Mouse (Mus musculus) gastrocnemius, postnatal 10 days (tissue): Measurements from ENCODE around the gene Cox11. TPM values are rescaled to one million over a fixed set of nuclear protein-coding genes. Genes with fewer than 3 reads are reported as not detected.

Source experiments
- DNase-seq: peaks from one replicate; pipeline ENCODE4 v3.0.0; 2021; ENCODE audit warnings: mixed read lengths
- long read RNA-seq, 2 experiments: library from polyadenylated mRNA; stranded (forward); transcript quantifications; one replicate each; pipeline ENCODE4 v2.0.0; 2021
- total RNA-seq, 2 experiments: library from RNA; stranded (reverse); gene quantifications; 2 replicates each; pipeline ENCODE4 v1.2.3; 2021

The Cox11 gene
- total RNA-seq = 10 to 100 TPM; 21.6 to 22.2 TPM
- long read RNA-seq, experiment 1, transcript Cox11-201 (4 exons, 1,224 nt) = major isoform, 37 of 41 reads
- long read RNA-seq, experiment 1, partial matches to known transcripts = 0 of 41 reads
- long read RNA-seq, experiment 1, other reads (novel, unspliced or antisense) = 4 of 41 reads
- long read RNA-seq, experiment 2, transcript Cox11-201 (4 exons, 1,224 nt) = major isoform, 31 of 32 reads
- long read RNA-seq, experiment 2, partial matches to known transcripts = 0 of 32 reads
- long read RNA-seq, experiment 2, other reads (novel, unspliced or antisense) = 1 of 32 reads

DNA sequence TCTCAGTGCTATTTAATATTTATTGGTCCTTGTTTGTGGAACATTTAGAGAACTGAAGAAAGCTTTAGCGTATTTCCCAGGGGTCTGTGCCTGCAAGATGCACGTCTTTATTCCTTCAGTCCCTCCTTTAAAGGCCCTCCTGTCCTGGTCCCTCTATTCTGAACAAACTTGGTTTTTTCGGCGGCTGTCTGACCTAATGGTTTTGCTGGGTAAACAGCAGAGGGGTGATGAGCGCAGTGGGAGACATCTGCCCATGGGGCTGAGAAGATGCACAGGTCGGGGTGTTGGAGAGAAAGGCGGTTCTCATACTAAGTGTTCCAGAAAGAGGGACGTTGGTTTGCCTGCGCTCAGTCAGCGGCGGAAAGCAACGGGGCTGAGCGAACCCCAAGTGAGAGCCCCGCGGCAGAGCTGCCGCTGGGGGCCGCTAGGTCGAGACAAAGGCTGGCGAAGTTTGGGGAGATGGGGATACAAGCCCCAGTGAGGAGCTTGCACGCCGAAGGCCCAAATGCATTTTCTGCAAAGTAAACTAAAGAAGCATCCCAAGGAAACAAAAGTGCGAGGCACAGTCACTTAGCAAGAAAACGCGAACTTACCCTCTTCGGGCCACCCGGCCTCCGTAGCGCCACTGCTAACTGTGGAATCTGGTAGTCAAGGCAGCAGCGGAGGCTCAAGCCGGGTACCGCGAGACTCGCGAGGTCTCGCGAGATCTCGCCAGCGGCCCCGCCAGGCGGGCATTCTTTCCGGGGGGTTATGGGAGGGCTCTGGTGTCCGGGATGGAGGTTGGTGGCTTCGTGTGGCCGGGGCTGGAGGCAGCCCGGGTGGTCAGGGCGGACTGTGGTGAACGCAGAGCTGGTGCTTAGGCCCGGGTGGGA, at the start of gene Cox11, which contains the start of gene Stxbp4:
Gene Cox11 (plus strand): TSS at position 734 of the 872 bp plus-strand sequence.
Gene Stxbp4 (minus strand): TSS at position 645 of the 872 bp plus-strand sequence.
- peak; percentile 94 for DNase-seq

DNA sequence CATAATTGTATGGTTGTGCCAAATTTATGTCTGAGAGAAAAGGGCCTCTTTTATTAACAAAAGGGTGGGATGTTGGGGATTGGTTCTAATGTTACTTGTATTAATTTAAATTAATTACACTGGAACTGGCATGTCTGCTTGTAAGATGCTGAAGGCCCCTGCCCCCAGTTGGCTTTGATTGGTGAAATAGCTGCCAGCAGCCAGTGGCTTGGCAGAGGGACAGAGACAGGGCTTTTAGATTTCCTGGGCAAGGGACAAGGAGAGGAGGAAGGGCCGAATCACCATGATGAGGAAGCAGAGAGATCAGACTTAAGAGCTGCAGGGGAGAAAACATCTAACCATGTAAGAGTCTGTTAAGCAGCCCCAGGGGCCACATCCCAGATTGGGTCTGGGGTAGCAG, 47.0 kb upstream of the Cox11 start:
- DNase-seq = no peak

DNA sequence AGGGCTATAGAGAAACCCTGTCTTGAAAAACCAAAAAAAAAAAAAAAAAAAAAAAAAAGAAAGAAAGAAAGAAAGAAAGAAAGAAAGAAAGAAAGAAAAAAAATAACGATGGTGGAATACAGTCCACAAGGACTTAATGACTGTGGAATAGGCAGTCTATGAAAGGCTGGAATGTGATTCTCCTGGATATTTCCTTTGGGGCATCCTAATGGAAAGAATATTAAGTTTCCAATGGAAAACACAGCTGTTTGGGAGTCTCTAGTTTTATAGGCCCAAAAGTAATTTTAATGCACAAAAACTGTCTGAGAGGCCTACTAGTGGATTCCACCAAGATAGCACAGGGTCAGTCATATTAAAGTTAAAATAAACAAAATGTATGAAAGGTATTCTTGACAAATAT, 42.1 kb upstream of the Cox11 start:
- no peak for DNase-seq

DNA sequence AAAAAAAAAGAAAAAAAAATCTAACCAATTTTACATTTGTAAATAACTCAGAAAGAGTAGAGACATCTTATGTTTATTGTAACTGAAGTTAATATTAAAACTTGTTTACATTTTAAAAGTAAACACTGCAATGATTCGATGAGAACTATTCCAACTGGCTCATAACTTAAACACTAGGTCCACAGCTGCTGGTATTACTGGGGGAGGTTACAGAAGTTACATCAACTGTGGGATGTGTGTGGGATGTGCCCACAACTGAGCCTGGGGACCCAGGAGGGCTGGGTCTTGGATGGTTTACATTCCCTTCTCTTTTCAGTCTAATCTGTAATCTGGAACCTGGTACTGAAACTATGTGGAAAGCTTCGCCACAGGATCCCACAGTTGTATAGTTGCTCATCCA, 34.9 kb upstream of the Cox11 start:
- no peak for DNase-seq

DNA sequence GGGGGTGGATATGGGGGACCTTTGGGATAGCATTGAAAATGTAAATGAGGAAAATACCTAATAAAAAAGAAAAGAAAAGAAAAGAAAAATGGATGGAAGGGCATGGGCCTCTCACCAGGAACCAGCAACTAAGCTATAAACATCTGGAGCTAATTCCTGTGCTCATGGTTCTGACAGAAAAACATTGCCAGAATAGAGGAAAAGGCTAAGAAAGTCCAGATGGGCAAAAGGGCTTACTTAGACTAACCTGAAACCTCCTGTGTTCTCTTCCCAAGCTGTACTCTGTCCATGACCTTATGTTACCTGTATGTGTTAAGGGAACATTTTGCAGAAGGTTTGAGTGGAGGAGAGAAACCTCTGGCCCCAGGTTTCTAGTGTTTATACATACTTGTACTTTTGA, 25.9 kb upstream of the Cox11 start:
- no peak for DNase-seq

DNA sequence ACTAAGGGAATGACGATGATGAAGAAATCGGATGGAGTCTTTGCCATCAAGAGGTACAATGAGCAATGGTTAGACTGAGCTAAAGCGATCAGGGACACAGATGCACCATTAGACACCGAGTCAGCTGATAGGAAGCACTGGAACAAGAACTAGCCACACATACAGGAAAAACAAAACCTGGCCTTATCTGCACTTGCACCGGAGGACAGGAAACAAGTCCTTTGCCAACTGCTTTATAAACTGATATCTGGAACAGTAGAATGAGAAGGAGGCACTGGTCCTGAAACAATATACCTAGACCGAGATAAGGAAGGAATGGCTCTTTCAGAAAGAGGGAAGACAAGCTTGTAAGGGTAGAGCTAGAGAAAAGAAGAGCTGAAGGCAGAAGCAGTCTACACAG, 23.2 kb upstream of the Cox11 start:
- no peak for DNase-seq

DNA sequence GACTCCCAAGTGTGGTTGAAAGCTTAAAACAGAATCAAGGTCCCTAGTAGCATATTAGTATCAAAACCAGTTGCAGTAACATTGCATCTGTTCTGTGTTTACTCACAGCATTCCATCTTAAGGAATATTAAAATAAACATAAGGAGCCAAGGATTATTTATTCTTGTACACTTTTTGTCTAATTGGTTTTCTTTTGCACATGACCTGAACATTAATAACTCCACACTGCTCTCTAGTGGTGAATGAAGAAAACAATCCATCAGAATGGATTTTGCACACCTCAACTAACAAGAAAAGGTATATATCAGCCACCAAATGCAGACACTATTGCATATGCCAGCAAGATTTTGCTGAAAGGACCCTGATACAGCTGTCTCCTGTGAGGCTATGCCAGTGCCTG, 21.5 kb upstream of the Cox11 start:
- DNase-seq = no peak

DNA sequence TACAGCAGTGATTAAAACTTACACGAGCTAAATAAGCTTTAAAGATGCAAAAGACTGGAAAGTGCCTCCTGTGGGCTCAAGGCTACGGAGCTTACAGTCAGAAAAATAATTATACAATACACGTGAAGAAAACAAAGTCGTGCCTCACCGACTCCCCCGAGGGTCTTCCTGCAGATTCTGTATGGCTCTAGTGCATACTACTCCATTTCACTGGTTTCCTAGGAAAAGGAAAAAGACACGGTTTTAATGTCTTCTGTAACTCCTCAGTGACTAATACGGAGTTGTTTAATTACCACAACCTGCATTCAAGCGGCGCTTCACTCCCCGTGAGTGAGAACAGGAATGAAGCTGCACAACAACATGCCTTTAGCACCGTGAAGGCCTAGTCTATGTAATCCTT, 15.9 kb upstream of the Cox11 start:
- DNase-seq = no peak

DNA sequence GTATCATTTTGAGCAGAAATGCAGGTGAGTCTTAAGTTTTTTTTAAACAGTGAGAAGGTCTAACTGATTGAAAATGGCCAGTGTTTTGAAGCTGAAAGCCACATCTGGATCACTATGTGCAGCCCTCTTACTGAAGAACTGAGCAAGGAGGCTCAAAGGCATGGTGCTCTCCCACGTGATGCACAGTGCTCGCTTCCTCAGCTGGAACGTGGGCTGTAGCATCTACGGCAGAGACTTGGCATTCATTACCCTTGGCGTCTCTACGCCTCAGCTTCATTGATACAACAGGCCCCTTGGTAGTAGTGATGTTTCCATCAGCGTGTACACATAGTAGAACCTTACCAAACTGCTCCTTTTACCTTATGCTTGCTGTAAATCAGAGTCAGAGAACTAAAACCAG, 15.5 kb upstream of the Cox11 start:
- DNase-seq = no peak

DNA sequence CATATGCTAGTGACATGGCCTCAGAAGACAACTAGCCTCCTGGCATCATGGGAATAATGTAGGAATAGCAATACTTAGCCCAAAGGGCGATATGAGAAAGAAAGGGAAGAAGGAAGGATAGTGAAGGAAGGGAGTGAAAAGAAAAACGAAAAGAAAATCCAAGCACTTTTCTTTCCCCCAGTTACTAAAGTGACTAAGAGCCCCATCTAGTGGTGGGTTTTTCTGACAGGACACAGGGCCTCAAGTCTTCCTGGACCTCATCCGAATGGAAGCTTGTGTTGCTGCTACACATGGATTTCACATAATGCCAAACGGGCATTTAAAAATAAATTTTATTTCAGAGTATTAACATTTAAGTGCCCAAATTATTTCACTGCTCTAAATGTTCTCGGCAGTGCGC, 14.5 kb upstream of the Cox11 start:
- peak; percentile 40 for DNase-seq

DNA sequence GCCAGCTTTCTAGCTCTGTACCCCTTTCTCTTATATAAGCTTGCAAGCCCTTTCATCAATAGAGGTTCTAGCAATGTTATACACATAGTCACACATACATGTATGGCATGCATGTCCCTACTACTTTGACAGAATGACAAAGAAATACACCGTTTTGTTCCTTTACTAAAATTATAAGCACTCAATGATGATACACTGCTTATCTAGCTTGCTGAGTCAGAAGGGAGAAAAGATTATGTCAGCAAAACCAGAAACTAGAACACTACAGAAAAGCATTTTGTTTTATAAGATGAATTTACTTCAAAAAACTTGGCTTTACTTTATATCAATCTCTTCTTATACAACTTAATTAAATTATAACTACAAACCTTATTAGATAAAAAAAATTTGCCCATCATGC, 12.8 kb upstream of the Cox11 start:
- no peak for DNase-seq

DNA sequence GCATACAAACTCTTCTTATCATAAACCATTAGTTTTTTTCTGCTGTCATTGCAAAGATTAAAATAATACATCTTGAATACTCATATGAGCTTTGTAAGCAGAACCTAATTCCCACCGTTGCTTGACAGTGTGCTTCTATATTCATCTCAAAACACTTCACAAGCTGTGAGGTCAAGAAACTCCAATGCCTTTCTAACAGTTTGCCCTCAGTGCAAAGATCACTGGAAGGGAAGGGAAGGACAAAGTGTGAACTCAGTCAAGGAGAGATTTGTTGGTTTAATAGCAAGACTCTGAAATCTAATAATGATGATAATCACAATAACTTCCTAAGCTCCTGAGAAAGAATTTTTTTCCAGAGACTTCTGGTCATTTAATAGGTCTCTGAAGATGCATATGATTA, 10.2 kb upstream of the Cox11 start:
- DNase-seq = no peak

DNA sequence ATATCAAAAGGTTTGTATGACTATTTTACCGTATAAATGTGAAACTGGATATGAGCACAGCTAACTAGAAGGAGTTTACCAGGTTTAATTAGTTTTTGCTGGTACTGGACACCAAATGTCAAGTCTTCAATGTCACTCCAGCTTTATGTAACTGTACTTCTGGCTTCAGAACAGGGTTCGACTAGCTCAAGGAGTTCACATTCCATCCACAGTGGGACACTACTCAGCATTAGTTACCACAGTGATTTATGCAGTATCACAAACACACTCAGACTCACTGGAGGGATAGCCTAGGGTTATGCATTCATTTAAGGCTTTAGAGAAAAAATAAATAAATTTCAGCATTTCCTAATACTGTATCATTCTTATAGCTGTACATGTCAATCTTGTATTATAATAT, 5.5 kb upstream of the Cox11 start:
- DNase-seq = no peak

DNA sequence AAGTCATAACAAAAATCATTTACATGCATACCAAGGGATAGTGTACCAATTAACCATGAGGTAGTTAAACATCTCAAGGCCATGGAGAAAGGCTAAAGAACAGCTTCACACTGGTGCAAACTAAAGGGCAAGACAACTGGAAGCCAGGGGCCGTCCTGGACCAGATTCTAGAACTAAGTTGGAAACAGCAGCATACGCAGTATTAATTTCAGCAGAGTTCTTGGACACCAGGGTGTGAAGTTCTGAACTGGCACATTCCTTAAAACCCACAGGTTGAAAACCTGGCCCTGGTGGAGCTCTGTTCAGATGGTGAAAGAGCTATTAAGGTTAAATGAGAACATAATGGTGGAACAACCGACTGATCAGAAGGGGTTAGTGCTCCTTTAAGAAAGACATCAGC, 3.3 kb upstream of the Cox11 start:
- DNase-seq = no peak

DNA sequence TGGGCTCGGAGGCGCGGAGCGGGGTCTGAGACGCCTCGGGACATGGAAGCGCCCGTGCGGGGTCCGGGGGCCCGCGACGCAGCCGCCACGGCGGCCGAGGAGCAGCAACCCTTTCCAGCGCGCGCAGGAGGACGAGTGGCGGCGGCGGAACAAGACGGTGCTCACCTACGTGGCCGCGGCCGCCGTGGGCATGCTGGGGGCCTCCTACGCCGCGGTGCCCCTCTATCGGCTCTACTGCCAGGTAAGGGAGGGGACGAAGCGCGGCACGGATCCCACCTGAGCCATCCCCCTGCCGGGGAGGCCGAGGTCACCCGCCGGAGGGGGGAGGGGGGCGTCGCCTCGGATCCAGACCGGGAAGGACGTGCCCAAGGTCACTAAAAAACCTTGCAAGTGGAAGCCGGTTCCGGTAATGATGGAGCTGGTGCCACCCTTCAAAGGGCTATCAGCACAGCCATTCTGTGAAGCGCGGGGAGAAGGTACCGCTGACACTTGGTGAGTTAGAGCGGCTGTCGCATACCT, 398 bp downstream of the Cox11 start:
- DNase-seq = no peak

DNA sequence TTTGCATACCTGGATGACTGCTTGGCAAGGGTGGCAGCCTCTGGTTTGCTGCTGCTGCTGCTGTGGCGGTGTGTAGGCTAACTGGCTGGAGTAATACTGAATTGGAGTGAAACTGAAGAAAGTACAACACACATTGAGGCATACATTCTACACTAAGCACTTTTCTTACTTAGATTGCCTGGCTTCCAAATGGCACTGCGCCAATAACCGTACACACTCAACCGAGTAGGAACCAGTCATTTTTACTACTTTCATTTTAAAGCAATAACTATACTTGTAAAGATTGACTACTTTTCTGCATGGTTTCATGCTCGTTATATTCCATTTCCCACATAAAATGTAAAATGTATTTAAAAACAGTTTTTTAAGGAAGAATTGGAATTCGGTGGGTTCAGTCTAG, 11.8 kb downstream of the Cox11 start:
- DNase-seq = no peak

DNA sequence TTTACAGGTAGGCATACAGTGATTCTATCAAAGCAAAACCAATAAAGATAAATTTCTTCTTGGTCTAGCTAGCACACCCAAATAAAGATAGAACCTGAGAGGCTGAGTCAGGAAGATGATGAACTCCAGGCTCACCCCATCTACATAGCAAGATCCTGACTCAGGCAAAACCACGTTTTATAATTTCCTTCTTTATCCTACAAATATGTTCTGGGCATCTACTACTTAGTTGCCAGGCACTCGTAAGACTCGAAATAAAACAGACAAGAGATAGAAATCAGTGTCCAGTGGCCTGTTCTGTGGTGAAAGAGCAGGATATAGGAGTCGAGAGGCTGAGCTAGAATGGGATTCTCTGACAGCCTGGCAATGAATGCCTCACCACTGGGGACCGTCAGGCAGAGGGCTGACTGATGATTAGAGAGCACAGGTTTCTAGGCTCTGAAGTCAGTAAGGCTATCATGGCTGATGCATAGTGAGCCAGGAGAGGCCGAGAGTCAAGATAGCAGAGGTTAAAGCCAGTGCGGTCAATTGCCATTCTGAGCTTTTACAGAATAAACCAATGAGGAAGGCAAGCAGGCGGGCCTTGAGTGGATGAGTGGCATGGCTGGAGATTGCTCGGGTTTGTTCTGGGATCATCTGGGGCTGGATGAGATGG, 12.4 kb downstream of the Cox11 start:
- no peak for DNase-seq

DNA sequence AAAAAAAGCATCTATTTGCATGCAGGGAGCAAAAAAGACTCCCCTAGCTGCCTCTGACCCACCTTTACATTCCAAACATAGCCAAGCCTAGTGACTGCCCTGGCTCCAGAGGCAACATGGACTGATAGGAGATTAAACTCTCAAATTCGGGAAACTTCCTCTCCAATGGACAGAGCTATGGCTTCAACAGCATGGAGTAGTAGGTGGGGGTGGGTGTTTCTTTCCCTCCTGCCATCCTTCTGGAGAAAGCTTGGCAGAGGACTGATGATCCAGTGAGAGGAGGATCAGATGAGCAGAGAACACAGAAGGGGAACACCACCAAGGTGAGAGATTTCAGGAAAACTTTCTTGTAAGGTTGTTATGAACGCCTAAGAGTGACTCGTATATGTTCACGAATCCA, 14.6 kb downstream of the Cox11 start:
- DNase-seq = no peak

DNA sequence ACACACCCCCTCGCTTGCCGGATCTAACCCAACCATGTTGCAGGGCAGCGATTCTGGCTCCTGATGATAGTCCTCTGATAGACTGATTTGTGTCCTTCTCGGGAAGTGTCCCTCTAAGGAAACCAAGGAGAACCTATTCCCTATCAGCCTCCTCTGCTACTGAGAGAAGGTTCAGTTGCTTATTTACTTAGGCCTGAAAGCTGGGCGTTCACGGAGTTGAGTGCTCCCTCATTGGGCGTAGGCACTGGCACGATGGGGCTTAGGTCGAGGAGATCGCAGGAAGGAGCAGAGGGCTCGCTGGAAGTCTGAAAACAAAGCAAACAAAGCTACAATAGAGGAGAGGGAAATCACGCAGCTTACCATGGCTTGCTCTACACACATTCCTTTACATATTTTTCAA, 19.6 kb downstream of the Cox11 start:
- DNase-seq = no peak

DNA sequence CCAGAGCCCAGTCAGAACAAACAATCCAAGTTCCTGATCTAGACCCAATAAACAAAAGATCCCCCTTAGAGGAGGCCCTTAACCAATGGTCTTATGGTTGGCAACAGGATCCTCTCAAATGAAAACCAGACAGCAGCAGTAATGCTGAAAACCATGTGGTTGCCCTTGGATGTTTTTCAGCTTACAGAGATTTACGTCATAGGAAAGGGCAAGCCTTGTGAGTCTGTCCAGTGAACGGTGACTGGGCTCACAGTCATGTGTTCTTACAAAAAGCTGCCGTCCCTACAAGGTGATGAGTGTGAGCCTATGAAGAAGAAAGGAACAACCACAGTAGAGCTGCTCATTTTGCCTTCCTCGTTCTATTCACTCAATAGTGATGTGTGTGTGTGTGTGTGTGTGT, 22.7 kb downstream of the Cox11 start:
- no peak for DNase-seq

DNA sequence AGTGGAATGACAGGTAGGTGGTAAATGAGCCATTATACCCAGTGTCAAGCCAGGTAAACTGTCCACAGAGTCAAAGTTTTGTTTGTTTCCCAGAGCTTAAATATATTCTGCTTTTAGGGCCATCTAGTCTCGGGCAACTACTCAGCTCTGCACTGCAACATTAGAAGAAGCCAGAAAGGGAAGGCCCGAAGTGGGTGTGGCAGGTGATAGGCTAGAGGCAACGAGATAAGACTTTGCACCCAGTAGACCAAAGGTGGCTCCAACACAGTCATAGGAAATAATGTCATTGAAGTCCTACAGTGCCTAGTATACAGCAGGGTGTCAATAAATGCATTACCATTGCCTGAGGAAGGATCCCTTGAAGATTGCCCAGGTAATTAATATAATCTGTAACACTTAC, 25.1 kb downstream of the Cox11 start:
- no peak for DNase-seq

DNA sequence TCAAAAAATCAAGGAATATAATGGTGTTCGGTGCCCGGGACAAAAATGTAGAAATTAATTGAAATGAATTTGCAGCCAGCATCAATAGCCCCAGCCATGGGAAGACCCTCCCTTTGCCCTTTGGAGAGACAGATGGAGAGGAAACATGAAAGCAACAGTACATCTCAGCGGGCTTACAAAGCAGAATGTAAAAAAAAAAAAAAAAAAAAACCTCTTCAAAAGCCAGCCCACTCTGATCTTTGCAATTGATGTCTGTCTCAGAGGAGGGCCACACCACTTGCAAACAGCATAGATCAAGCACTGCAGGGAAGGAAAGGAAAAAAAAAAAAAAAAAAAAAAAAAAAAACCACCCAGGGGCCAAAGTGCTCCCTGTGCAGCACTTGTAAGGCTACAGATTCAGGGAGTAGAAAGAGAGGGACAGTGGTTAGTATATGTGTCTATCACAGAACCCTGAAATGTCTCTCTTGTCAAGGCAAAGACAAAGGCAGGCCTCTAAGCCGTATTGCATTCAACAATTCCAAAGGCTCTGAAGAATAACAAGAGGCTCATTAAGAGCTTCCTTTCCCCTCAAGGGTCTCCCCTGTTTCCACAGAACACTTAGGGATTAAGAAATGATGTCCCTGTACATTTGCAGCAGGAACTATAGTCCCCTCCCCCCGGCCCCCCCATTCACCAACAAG, 25.8 kb downstream of the Cox11 start:
- no peak for DNase-seq
